Mouse (Mus musculus): ENCODE results near the gene Rabep2. TPM values are rescaled to one million over a fixed set of nuclear protein-coding genes. Genes with fewer than 3 reads are reported as not detected.

Rabep2 gene
- polyA plus RNA-seq, 1 experiment from 2014 or later = 28.1 TPM

DNA sequence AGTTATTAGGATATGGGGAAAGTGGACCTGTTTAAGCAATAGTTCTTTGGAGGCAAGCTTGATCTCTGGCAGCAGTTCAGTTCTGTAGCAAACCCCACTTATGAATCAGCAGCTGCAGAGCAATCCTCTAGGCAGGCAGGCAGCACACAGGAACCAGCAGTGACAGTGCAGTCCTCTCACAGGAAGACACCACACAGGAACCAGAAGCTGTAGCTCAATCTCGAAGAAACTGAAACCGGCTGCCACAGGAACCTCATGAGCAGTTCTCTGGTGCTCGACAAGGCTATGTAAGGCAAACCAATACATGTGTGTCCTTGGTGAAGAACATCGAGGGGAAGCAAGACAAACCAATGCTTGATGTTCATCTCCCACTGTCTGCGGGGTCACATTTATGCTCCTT, 6.8 kb upstream of the Rabep2 start:
- Histone ChIP-seq H3K36me3 (ENCODE audit: control insufficient read depth, insufficient read depth, low read length) (no peaks in the 10 kb centered on the region), H3K9ac (ENCODE audit: low read length) (no peak overlapping the region), H3K4me2 (ENCODE audit: low read depth, severe bottlenecking) (no peak overlapping the region), H3K9me3 (ENCODE audit: control insufficient read depth, low read length) (no peaks in the 10 kb centered on the region), H3K27me3 (ENCODE audit: control insufficient read depth, insufficient read depth, low read length) (no peaks in the 10 kb centered on the region), H3K4me3 (ENCODE audit: low read depth, low read length) (no peak overlapping the region), H3K4me1 (ENCODE audit: control insufficient read depth, insufficient read depth, low read length) (no peaks in the 10 kb centered on the region), H3K27ac (replicated peaks; ENCODE audit: low read depth, low read length) (no peak overlapping the region)
- no peak for DNase-seq (ENCODE audit: low spot score)
- WGBS = 85% methylated on average over 5 of the region's 5 CpGs
- no peak for ATAC-seq (ENCODE audit: insufficient number of reproducible peaks, low FRiP score, low TSS enrichment, low read depth)

DNA sequence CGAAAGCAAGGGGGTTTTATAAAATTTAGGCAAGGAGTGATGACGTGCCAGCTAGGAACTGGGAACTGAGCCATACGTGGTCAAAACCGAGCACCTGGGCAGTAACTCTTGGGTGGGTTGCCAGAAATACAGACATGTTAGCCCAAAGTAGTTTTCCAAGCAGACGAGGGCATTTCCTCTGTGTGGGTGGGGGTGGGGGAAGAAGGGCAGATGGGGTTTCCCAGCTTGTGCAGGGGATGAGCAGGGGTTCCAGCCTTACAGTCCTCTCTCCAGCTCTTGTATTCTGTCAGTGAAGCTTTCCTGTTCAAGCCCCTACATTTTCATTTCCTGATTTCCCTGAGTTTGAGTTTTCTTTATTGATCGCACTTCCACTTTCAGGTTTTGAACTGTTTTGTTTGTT, 4.4 kb upstream of the Rabep2 start:
- H3K27ac ChIP-seq (replicated peaks; ENCODE audit: low read depth, low read length) = no peak overlapping the region
- H3K4me1 ChIP-seq (ENCODE audit: control insufficient read depth, insufficient read depth, low read length) = peaks cover 7% of the 10 kb centered on the region
- WGBS = 85% methylated on average over 6 of the region's 6 CpGs
- no peak overlapping the region for H3K4me3 ChIP-seq (ENCODE audit: low read depth, low read length)
- ATAC-seq (ENCODE audit: insufficient number of reproducible peaks, low FRiP score, low TSS enrichment, low read depth) (no peak), DNase-seq (ENCODE audit: low spot score) (no peak)
- no peaks in the 10 kb centered on the region for H3K9me3 ChIP-seq (ENCODE audit: control insufficient read depth, low read length)
- no peak overlapping the region for H3K4me2 ChIP-seq (ENCODE audit: low read depth, severe bottlenecking)
- no peaks in the 10 kb centered on the region for H3K27me3 ChIP-seq (ENCODE audit: control insufficient read depth, insufficient read depth, low read length)
- H3K9ac ChIP-seq (ENCODE audit: low read length) = no peak overlapping the region
- no peaks in the 10 kb centered on the region for H3K36me3 ChIP-seq (ENCODE audit: control insufficient read depth, insufficient read depth, low read length)

DNA sequence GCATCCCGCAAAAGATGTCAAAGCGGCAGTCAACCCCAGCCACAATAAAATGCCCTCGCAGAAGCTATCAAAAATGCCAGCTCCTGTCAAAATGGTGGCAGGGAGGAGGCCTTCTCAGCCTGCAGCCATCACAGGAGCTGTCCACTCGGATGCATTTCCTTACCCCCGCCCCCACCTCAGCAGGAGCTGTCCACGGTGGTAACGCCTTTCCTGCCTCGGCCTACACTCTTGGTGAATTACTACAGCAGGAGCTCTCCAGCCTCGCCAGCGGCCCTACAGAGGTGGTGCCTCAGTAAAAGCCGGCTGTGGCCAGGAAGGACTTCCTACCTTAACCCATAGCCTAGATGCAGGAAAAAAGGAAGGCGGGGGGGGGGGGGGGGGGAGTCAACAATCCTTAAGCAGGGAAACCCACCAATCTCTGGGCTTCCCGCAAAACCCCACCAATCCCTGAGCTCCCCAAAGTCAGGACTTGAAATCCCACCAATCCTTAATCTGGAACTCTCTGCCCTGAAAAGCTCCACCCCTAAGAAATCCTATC, 1.2 kb upstream of the Rabep2 start:
- Histone ChIP-seq H3K27ac (replicated peaks; ENCODE audit: low read depth, low read length) (no peak overlapping the region), H3K27me3 (ENCODE audit: control insufficient read depth, insufficient read depth, low read length) (no peaks in the 10 kb centered on the region), H3K4me1 (ENCODE audit: control insufficient read depth, insufficient read depth, low read length) (peaks cover 11% of the 10 kb centered on the region), H3K4me2 (ENCODE audit: low read depth, severe bottlenecking) (no peak overlapping the region), H3K36me3 (ENCODE audit: control insufficient read depth, insufficient read depth, low read length) (no peaks in the 10 kb centered on the region), H3K9me3 (ENCODE audit: control insufficient read depth, low read length) (no peaks in the 10 kb centered on the region), H3K9ac (ENCODE audit: low read length) (no peak overlapping the region), H3K4me3 (ENCODE audit: low read depth, low read length) (no peak overlapping the region)
- peak; percentile 33 for DNase-seq (ENCODE audit: low spot score)
- ATAC-seq (ENCODE audit: insufficient number of reproducible peaks, low FRiP score, low TSS enrichment, low read depth) = no peak
- 48% methylated on average over 12 of the region's 13 CpGs for WGBS

DNA sequence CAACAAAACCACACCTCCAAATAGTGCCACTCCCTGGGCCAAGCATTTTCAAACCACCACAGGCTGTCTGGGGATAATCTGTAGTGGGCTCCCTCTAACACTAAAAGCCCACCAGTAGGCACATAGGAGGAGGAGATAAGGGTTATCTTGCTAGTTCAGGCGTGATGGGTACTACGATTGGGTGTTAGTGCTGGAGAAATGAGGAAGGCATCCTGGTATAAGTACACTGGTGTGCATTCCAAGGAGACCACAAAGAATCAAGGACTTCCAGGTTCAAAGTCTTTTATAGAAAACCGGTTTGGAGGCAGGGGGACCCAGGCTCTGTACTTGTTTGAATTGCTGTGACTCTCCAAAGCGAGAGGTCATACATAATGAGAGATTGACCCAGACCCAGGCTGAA, 405 bp upstream of the Rabep2 start:
- ATAC-seq (ENCODE audit: insufficient number of reproducible peaks, low FRiP score, low TSS enrichment, low read depth) (0 out of 2 replicates have a peak, but pooled peaks have one; percentile 0), DNase-seq (ENCODE audit: low spot score) (peak; percentile 28)

DNA sequence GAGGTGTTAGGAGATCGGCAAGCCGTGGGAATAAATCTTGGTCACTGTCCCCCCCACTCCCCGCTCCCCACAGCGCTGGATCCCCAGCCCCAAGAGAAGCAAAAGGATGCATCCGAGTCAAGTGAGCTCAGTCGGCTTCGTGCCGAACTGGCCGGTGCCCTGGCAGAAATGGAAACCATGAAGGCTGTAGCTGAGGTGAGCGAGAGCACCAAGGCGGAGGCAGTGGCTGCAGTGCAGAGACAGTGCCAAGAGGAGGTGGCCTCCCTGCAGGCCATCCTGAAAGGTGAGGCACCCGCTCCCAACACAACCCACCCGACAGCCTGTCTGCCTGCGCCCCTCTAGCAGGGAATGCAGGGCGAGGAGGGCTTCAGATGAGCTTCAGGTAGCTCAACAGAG, 942 bp downstream of the Rabep2 start:
- Histone ChIP-seq H3K4me2 (ENCODE audit: low read depth, severe bottlenecking) (peak overlapping the region; percentile 73), H3K4me3 (ENCODE audit: low read depth, low read length) (peak overlapping the region; percentile 74), H3K9ac (ENCODE audit: low read length) (peak overlapping the region; percentile 30; the same call in 1 of the 2 replicates), H3K36me3 (ENCODE audit: control insufficient read depth, insufficient read depth, low read length) (no peaks in the 10 kb centered on the region), H3K4me1 (ENCODE audit: control insufficient read depth, insufficient read depth, low read length) (peaks cover 11% of the 10 kb centered on the region), H3K27me3 (ENCODE audit: control insufficient read depth, insufficient read depth, low read length) (no peaks in the 10 kb centered on the region), H3K9me3 (ENCODE audit: control insufficient read depth, low read length) (no peaks in the 10 kb centered on the region), H3K27ac (replicated peaks; ENCODE audit: low read depth, low read length) (no peak overlapping the region)
- 29% methylated on average over 15 of the region's 15 CpGs for WGBS
- no peak for DNase-seq (ENCODE audit: low spot score)
- 0 out of 2 replicates have a peak, but pooled peaks have one; percentile 6 for ATAC-seq (ENCODE audit: insufficient number of reproducible peaks, low FRiP score, low TSS enrichment, low read depth)

More for the DNA sequence above, 405 bp upstream of the Rabep2 start:
- Histone ChIP-seq H3K36me3 (ENCODE audit: control insufficient read depth, insufficient read depth, low read length) (no peaks in the 10 kb centered on the region), H3K9ac (ENCODE audit: low read length) (peak overlapping the region; percentile 79), H3K4me2 (ENCODE audit: low read depth, severe bottlenecking) (peak overlapping the region; percentile 73), H3K27ac (replicated peaks; ENCODE audit: low read depth, low read length) (peak overlapping the region; percentile 92), H3K4me3 (ENCODE audit: low read depth, low read length) (peak overlapping the region; percentile 74), H3K4me1 (ENCODE audit: control insufficient read depth, insufficient read depth, low read length) (peaks cover 11% of the 10 kb centered on the region), H3K27me3 (ENCODE audit: control insufficient read depth, insufficient read depth, low read length) (no peaks in the 10 kb centered on the region), H3K9me3 (ENCODE audit: control insufficient read depth, low read length) (no peaks in the 10 kb centered on the region)
- WGBS = 20% methylated on average over 4 of the region's 4 CpGs

DNA sequence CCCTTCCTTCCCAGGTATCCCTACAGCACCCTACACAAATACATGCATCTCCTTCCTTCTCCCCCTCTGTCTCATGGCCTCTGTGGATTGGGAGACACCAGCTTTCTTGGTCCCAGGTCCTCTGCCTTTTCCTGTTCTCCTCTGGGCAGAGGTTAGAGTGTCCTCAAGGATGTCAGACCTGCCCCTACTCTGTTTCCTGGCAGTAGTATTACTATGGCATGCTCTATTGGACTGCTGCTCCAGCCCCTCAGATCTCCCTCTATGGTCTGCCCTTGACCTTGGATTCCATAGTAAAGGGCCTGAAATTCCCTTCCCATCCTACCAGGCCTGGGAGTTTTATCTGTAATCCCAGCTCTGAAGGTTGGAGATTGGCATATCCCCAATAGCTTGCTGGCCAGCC, 1.6 kb downstream of the Rabep2 start:
- H3K4me3 ChIP-seq (ENCODE audit: low read depth, low read length) = no peak overlapping the region
- H3K36me3 ChIP-seq (ENCODE audit: control insufficient read depth, insufficient read depth, low read length) = no peaks in the 10 kb centered on the region
- H3K9me3 ChIP-seq (ENCODE audit: control insufficient read depth, low read length) = no peaks in the 10 kb centered on the region
- ATAC-seq (ENCODE audit: insufficient number of reproducible peaks, low FRiP score, low TSS enrichment, low read depth) (no peak), DNase-seq (ENCODE audit: low spot score) (no peak)
- H3K9ac ChIP-seq (ENCODE audit: low read length) = no peak overlapping the region
- no peaks in the 10 kb centered on the region for H3K27me3 ChIP-seq (ENCODE audit: control insufficient read depth, insufficient read depth, low read length)
- H3K27ac ChIP-seq (replicated peaks; ENCODE audit: low read depth, low read length) = no peak overlapping the region
- peaks cover 11% of the 10 kb centered on the region for H3K4me1 ChIP-seq (ENCODE audit: control insufficient read depth, insufficient read depth, low read length)
- H3K4me2 ChIP-seq (ENCODE audit: low read depth, severe bottlenecking) = no peak overlapping the region

DNA sequence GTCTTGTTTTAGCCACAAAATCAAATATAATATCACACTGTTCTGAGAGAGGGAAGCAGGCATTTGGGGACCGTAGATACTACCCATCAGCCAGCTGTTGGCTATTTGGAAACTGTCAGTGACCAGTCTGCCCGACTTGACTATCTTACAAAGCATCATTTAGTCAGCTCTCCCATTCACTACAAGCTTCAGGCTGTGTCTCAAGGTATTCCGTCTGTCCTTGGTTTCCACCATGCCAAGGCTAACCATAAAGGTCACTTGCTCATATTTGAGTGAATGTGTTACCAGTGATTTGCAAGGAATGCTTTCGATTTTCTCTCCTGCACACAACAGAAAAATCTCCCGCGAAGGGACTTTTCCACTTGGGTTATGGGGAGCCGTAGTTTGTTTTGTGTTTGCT, 6.2 kb downstream of the Rabep2 start:
- WGBS = 91% methylated on average over 7 of the region's 7 CpGs
- no peak overlapping the region for H3K4me3 ChIP-seq (ENCODE audit: low read depth, low read length)
- H3K4me1 ChIP-seq (ENCODE audit: control insufficient read depth, insufficient read depth, low read length) = peaks cover under 1% of the 10 kb centered on the region
- no peak overlapping the region for H3K27ac ChIP-seq (replicated peaks; ENCODE audit: low read depth, low read length)
- H3K4me2 ChIP-seq (ENCODE audit: low read depth, severe bottlenecking) = no peak overlapping the region
- no peaks in the 10 kb centered on the region for H3K36me3 ChIP-seq (ENCODE audit: control insufficient read depth, insufficient read depth, low read length)
- no peak overlapping the region for H3K9ac ChIP-seq (ENCODE audit: low read length)
- ATAC-seq (ENCODE audit: insufficient number of reproducible peaks, low FRiP score, low TSS enrichment, low read depth) (no peak), DNase-seq (ENCODE audit: low spot score) (no peak)
- no peaks in the 10 kb centered on the region for H3K9me3 ChIP-seq (ENCODE audit: control insufficient read depth, low read length)
- H3K27me3 ChIP-seq (ENCODE audit: control insufficient read depth, insufficient read depth, low read length) = no peaks in the 10 kb centered on the region

DNA sequence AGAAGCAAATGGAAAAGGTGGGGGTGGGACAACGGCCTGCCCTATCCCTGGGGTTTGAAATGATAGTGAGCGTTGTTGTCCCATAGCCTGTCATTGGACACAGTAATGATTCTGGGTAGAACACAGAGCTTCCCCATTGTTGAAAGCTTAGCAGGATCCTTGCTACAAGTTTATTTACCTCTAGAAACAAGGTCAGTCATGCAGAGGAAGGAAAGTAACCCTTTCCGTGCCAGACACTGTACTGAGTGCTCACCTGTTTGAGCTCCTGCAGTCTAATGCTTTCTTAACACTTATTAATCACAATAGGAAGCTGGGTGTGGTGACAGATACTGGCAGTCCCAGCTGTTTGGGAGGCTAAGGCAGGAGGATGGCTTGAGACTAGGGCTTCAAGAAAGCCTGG, 7.2 kb downstream of the Rabep2 start:
- 87% methylated on average over 3 of the region's 3 CpGs for WGBS
- no peaks in the 10 kb centered on the region for H3K27me3 ChIP-seq (ENCODE audit: control insufficient read depth, insufficient read depth, low read length)
- no peak overlapping the region for H3K4me3 ChIP-seq (ENCODE audit: low read depth, low read length)
- H3K4me1 ChIP-seq (ENCODE audit: control insufficient read depth, insufficient read depth, low read length) = no peaks in the 10 kb centered on the region
- no peak overlapping the region for H3K4me2 ChIP-seq (ENCODE audit: low read depth, severe bottlenecking)
- H3K9me3 ChIP-seq (ENCODE audit: control insufficient read depth, low read length) = no peaks in the 10 kb centered on the region
- H3K9ac ChIP-seq (ENCODE audit: low read length) = no peak overlapping the region
- ATAC-seq (ENCODE audit: insufficient number of reproducible peaks, low FRiP score, low TSS enrichment, low read depth) (no peak), DNase-seq (ENCODE audit: low spot score) (no peak)
- H3K36me3 ChIP-seq (ENCODE audit: control insufficient read depth, insufficient read depth, low read length) = no peaks in the 10 kb centered on the region
- no peak overlapping the region for H3K27ac ChIP-seq (replicated peaks; ENCODE audit: low read depth, low read length)

DNA sequence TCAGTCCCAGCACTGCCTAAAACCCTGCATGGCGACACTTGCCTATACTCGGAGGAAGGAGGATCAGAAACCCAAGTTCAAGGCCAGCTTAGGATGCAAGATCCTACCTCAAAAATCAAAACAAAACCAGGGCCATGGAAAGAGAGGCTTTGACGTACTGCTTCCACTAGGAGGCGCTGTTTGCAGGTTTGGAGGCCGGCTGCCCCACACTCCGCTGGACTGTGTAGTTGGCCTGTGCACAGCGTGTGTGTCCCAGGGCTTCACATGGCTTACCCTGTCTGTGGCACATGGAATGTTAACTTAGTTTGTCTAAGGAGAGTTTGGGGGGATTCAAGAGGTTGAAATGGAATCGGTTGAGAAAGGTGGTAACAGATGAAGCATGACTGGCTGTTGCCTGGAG, 8.3 kb downstream of the Rabep2 start:
- H3K4me3 ChIP-seq (ENCODE audit: low read depth, low read length) = no peak overlapping the region
- 17% methylated on average over 8 of the region's 8 CpGs for WGBS
- no peaks in the 10 kb centered on the region for H3K9me3 ChIP-seq (ENCODE audit: control insufficient read depth, low read length)
- H3K27ac ChIP-seq (replicated peaks; ENCODE audit: low read depth, low read length) = no peak overlapping the region
- ATAC-seq (ENCODE audit: insufficient number of reproducible peaks, low FRiP score, low TSS enrichment, low read depth) (0 out of 2 replicates have a peak, but pooled peaks have one; percentile 54), DNase-seq (ENCODE audit: low spot score) (peak; percentile 81)
- no peak overlapping the region for H3K9ac ChIP-seq (ENCODE audit: low read length)
- H3K27me3 ChIP-seq (ENCODE audit: control insufficient read depth, insufficient read depth, low read length) = no peaks in the 10 kb centered on the region
- no peaks in the 10 kb centered on the region for H3K36me3 ChIP-seq (ENCODE audit: control insufficient read depth, insufficient read depth, low read length)
- no peaks in the 10 kb centered on the region for H3K4me1 ChIP-seq (ENCODE audit: control insufficient read depth, insufficient read depth, low read length)
- H3K4me2 ChIP-seq (ENCODE audit: low read depth, severe bottlenecking) = no peak overlapping the region
